Mouse (Mus musculus) E14TG2a.4 (cell line): Measurements from ENCODE around the gene Mrps35.

Experiments
- H3K27me3 ChIP-seq: 2 replicates; pipeline ENCODE4 v1.6.1; 2014; ENCODE audit warnings: low read length, control low read depth; ENCODE audit not compliant: insufficient read depth
- H3K36me3 ChIP-seq: 2 replicates; pipeline ENCODE4 v1.6.1; 2014; ENCODE audit warnings: low read length, control low read depth; ENCODE audit not compliant: insufficient read depth
- H3K4me1 ChIP-seq: replicated peaks from 2 replicates; pipeline ENCODE4 v1.6.1; 2014; ENCODE audit warnings: low read depth, low read length, control low read depth
- H3K4me3 ChIP-seq: replicated peaks from 2 replicates; pipeline ENCODE4 v1.5.1; 2014; ENCODE audit warnings: mild to moderate bottlenecking, low read length
- H3K9me3 ChIP-seq: 2 replicates; pipeline ENCODE4 v1.6.1; 2014; ENCODE audit warnings: low read length, control low read depth
- CTCF ChIP-seq: conservative IDR thresholded peaks from 2 replicates; pipeline ENCODE4 v1.5.1; 2014; ENCODE audit warnings: low read length
- NANOG ChIP-seq: IDR thresholded peaks from 2 replicates; pipeline ENCODE4 v1.6.1; 2014; ENCODE audit warnings: borderline replicate concordance, low read length, mixed read lengths
- POU5F1 ChIP-seq: IDR thresholded peaks from 2 replicates; pipeline ENCODE4 v1.6.1; 2014; ENCODE audit warnings: low read length, borderline replicate concordance

Mrps35 gene

DNA sequence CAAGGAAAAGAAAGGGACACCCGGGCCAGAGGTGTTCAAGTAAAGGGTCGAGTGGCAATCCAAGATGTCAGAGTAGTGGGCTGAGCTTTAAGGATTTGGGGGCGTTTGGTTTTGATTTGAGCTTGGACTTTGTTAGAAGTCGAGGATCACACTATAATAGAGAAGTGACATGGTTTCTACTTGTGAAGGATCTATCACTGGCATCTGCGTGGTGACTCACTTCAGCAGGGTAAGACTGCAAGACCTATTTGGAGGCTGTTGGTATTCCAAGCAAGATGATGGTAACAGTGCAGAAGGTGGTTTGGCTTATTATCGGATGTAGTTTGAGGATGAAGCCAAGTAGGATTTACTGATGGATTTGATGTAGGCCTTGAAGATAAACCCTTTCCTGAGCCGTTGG, 1.1 kb downstream of the Mrps35 start:
- Histone ChIP-seq H3K9me3 (no peaks in the 10 kb centered on the region), H3K27me3 (no peaks in the 10 kb centered on the region), H3K4me1 (peaks cover 14% of the 10 kb centered on the region), H3K36me3 (peaks cover 29% of the 10 kb centered on the region), H3K4me3 (peak overlapping the region; percentile 95)
- TF ChIP-seq POU5F1: no peak
- TF ChIP-seq CTCF: no peak
- TF ChIP-seq NANOG: no peak

DNA sequence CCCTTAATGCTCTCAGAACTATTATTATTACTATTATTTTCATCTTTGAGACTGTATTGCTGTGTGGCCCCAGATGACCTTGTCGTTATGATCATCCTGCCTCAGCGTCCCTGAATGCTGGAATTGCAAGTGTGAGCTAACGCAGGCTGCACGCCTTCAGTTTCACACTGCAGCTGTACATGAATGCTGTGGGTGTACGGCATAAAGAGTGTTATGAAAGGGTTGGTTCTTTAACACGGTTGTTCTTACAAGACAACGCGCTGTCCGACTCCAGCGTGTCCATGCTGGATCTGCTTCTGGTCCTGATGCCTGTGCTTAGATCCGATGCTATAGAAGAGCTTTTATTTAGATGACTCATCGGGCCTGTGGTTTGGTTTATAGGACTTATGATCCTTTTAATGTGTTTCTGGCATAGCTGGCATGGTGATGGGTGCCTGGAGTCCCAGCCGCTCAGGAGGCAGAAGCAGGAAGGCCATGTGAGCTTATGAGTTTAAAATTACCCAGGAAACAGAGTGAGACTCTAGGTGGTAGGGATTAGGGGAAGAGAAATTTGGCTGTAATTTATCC, 6.8 kb downstream of the Mrps35 start:
- H3K4me3 ChIP-seq: no peak overlapping the region
- H3K9me3 ChIP-seq: no peaks in the 10 kb centered on the region
- H3K4me1 ChIP-seq: no peaks in the 10 kb centered on the region
- TF ChIP-seq NANOG: no peak
- no peak for TF ChIP-seq POU5F1
- no peak for TF ChIP-seq CTCF
- H3K27me3 ChIP-seq: no peaks in the 10 kb centered on the region
- H3K36me3 ChIP-seq: peaks cover 80% of the 10 kb centered on the region

GRCm38 (mm10) chr6:147051666-147052065, 9.1 kb downstream of the Mrps35 start:
- Histone ChIP-seq H3K4me3 (no peak overlapping the region), H3K9me3 (no peaks in the 10 kb centered on the region), H3K36me3 (peaks cover 92% of the 10 kb centered on the region), H3K4me1 (no peaks in the 10 kb centered on the region), H3K27me3 (no peaks in the 10 kb centered on the region)
- TF ChIP-seq POU5F1: no peak
- no peak for TF ChIP-seq CTCF
- TF ChIP-seq NANOG: no peak

GRCm38 (mm10) chr6:147052440-147052839, 9.9 kb downstream of the Mrps35 start:
- H3K9me3 ChIP-seq: no peaks in the 10 kb centered on the region
- peaks cover 93% of the 10 kb centered on the region for H3K36me3 ChIP-seq
- no peaks in the 10 kb centered on the region for H3K4me1 ChIP-seq
- TF ChIP-seq CTCF (no peak), NANOG (no peak), POU5F1 (no peak)
- no peak overlapping the region for H3K4me3 ChIP-seq
- no peaks in the 10 kb centered on the region for H3K27me3 ChIP-seq

- H3K36me3 ChIP-seq: peaks cover 88% of the 10 kb centered on the region
- H3K4me3 ChIP-seq: no peak overlapping the region
- H3K9me3 ChIP-seq: no peaks in the 10 kb centered on the region
- TF ChIP-seq NANOG (no peak), CTCF (no peak), POU5F1 (no peak)
- no peaks in the 10 kb centered on the region for H3K27me3 ChIP-seq
- H3K4me1 ChIP-seq: 0 out of 2 replicates have a peak, but pooled peaks cover under 1% of the 10 kb centered on the region
Measured at GRCm38 (mm10) chr6:147053785-147054646, 11.5 kb downstream of the Mrps35 start.

DNA sequence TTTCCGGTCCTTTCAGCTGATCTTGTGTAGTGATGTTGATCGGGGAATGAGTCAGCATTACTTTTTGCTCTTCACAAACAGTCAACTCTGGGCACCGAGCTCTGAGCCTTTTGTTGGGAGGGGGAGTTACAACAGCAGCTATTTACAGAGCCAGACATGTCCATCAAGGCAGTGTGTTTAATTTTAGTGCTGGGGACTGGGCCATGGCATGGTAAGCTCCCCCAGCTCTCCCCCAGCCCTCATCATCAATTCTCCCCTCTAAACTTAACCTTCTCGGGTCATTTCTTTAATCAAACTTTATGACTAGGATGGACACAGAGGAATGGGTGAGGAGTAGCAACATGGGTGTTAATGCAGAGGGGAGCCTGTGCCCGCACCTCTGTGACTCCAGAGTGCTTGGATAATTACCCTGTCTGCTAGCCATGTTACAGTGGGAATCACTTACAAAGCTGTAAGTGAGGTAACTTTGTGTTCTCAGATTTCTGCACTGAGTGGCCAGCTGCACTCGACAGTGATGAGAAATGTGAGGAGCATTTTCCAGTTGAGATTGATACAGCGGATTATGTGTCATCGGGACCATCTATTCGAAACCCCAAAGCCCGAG, 12.9 kb downstream of the Mrps35 start:
- Histone ChIP-seq H3K4me1 (0 out of 2 replicates have a peak, but pooled peaks cover 4% of the 10 kb centered on the region), H3K27me3 (no peaks in the 10 kb centered on the region), H3K36me3 (peaks cover 82% of the 10 kb centered on the region), H3K4me3 (no peak overlapping the region), H3K9me3 (no peaks in the 10 kb centered on the region)
- TF ChIP-seq CTCF (no peak), POU5F1 (no peak)

DNA sequence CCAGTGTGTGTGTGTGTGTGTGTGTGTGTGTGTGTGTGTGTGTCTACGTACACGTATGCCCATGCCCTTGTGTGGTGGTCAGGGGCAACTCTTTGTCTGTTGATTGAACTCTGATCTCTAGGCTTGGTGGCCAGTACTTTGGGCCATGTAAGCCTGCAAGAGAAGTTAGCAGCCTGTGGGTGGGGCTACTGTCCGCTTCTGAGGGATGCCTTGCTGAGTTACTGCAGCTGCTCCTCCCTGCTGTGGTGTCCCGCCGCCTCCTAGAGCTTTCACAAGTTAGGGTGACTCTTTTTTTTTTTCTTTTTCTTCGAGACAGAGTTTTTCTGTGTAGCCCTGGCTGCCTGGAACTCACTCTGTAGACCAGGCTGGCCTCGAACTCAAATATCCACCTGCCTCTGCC, 16.8 kb downstream of the Mrps35 start:
- TF ChIP-seq POU5F1: no peak
- no peak for TF ChIP-seq CTCF
- TF ChIP-seq NANOG: no peak
- no peak overlapping the region for H3K4me3 ChIP-seq
- 0 out of 2 replicates have a peak, but pooled peaks cover 4% of the 10 kb centered on the region for H3K4me1 ChIP-seq

GRCm38 (mm10) chr6:147061630-147062029, 19.1 kb downstream of the Mrps35 start:
- Histone ChIP-seq H3K9me3 (no peaks in the 10 kb centered on the region), H3K4me1 (0 out of 2 replicates have a peak, but pooled peaks cover 4% of the 10 kb centered on the region), H3K36me3 (peaks cover 78% of the 10 kb centered on the region), H3K4me3 (no peak overlapping the region), H3K27me3 (no peaks in the 10 kb centered on the region)
- TF ChIP-seq CTCF (no peak), POU5F1 (no peak), NANOG (no peak)

More for the DNA sequence above, 16.8 kb downstream of the Mrps35 start:
- peaks cover 86% of the 10 kb centered on the region for H3K36me3 ChIP-seq
- H3K9me3 ChIP-seq: no peaks in the 10 kb centered on the region
- H3K27me3 ChIP-seq: no peaks in the 10 kb centered on the region
